Mouse (Mus musculus) intestine, embryonic 14.5 days (tissue): ENCODE measurements around the gene Hscb. TPM values are rescaled to one million over a fixed set of nuclear protein-coding genes. Genes with fewer than 3 reads are reported as not detected.
"Not testable (repeated sequence)": the region's sequence is repeated elsewhere in the genome, so short reads cannot be mapped to it uniquely, and the experiment has no call there.

ENCODE experiments used
- ATAC-seq: fragments of 200-750 bp; cut with Nextera tagmentation; replicated peaks from 2 replicates; pipeline ENCODE4 v1.8.0; 2017; ENCODE audit warnings: low read depth, moderate number of reproducible peaks, moderate TSS enrichment, moderate library complexity; ENCODE audit not compliant: low FRiP score, low TSS enrichment
- DNase-seq: peaks from one replicate; pipeline ENCODE4 v3.0.0-alpha.2; 2018; ENCODE audit warnings: low spot score
- H3K27ac ChIP-seq: fragments of 300-500 bp; sonication (generic); 2 replicates; pipeline ENCODE4 v1.5.1; 2014; ENCODE audit warnings: low read depth, mild to moderate bottlenecking, control low read depth
- H3K27me3 ChIP-seq: fragments of 300-500 bp; sonication (generic); replicated peaks from 2 replicates; pipeline ENCODE4 v1.6.1; 2014; ENCODE audit warnings: low read length, control low read depth; ENCODE audit not compliant: control insufficient read depth, insufficient read depth
- H3K36me3 ChIP-seq: fragments of 300-500 bp; sonication (generic); 2 replicates; pipeline ENCODE4 v1.6.1; 2014; ENCODE audit warnings: low read length, control low read depth; ENCODE audit not compliant: control insufficient read depth, insufficient read depth
- H3K4me1 ChIP-seq: fragments of 300-500 bp; sonication (generic); replicated peaks from 2 replicates; pipeline ENCODE4 v1.6.1; 2014; ENCODE audit warnings: low read length, control low read depth, mixed read lengths; ENCODE audit not compliant: control insufficient read depth, insufficient read depth
- H3K4me2 ChIP-seq: fragments of 300-500 bp; sonication (generic); 2 replicates; pipeline ENCODE4 v1.6.1; 2014; ENCODE audit warnings: low read length
- H3K4me3 ChIP-seq: fragments of 300-500 bp; sonication (generic); 2 replicates; pipeline ENCODE4 v1.5.1; 2014; ENCODE audit warnings: low read depth, low read length, control low read depth, mixed read lengths
- H3K9ac ChIP-seq: fragments of 300-500 bp; sonication (generic); 2 replicates; pipeline ENCODE4 v1.6.1; 2014; ENCODE audit warnings: mild to moderate bottlenecking, low read length
- H3K9me3 ChIP-seq: fragments of 300-500 bp; sonication (generic); 2 replicates; pipeline ENCODE4 v1.6.1; 2016; ENCODE audit warnings: low read length, control low read depth; ENCODE audit not compliant: control insufficient read depth
- WGBS: fragments of 180-500 bp; shearing (Covaris S2); extraction: QIAGEN DNeasy Blood & Tissue Kit; methylation state at CpG from one replicate; pipeline ENCODE4 v1.1.7; 2014; 5-methylcytosine and 5-hydroxymethylcytosine counted together
- polyA plus RNA-seq: library from polyadenylated mRNA; unstranded; fragments of >200 nt; fragmentation: Nextera tagmentation; extraction: Ambion mirVana; gene quantifications from 2 replicates; pipeline ENCODE4 v1.2.1, GENCODE M21; 2014

Gene Hscb
- polyA plus RNA-seq: 28.7 and 29.3 TPM in 2 replicates

DNA sequence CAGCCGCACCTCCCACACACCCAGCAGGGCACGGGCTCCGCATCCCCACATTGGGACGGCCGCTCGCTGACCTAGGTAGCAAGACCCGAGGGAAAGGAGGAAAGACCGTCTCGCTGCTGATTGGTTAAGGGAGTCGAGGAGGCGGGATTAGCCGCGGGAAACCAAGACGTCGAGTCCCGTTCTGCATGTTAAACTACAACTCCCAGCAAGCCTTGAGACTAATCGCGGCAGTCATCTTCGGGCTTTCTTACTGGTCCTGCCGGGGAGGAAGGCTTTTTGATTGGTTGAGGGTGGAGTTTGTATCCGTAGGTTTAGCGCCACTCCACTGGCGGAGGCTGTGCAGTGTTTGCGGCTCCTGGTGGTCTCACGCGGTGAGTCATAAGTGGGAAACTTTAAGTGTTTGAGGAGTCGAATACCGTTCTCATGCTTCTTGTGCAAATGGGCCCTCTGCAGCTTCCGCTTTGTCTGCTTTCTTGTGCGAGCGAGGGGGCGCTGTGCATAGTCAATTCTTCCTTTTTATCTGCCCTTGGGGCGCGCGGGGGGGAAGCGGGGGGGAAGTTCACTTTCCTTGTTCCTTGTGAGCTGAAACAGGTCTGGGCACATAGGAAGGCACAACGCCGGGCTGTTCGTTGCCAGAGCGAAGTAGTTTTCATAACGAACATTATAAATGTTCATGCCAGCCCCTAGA lies at the start of gene Hscb, which contains the start of gene Chek2:
Hscb (minus strand) TSS at position 100 of the 688 bp plus-strand sequence.
Chek2 (plus strand) TSS at position 302 of the 688 bp plus-strand sequence.
- peak; percentile 95 for DNase-seq
- Histone ChIP-seq H3K27ac (peak within 1 kb of the TSS; percentile 83), H3K9me3 (no peaks in the 10 kb centered on the region), H3K9ac (peak within 1 kb of the TSS; percentile 73), H3K4me3 (peak within 1 kb of the TSS; percentile 62), H3K36me3 (peaks cover 17% of the 10 kb centered on the region), H3K27me3 (no peaks in the 10 kb centered on the region), H3K4me1 (peaks cover 11% of the 10 kb centered on the region), H3K4me2 (peak within 1 kb of the TSS; percentile 79)
- peak; percentile 99 for ATAC-seq
- WGBS: under 1% methylated on average over 41 of the region's 41 CpGs

DNA sequence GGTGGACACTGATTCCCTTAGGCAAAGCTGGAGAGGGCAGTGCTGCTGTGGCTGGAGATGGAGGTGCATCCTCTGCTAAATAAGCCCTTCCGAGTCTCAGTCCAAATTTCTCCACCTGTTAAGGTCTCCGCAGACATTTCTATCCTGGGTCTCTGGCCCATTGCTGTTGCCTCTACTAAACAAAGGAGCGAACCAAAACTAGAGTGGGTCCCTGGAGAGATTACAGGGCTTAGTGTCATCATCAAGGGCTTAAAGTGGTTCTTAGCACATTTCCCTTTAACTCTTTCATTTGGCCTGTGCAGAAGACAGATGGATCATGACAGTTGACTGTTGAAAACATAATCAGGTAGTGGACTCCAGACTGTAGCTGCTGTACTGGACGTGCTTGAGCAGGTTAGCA lies 49.0 kb upstream of the Hscb start:
- ATAC-seq (no peak), DNase-seq (no peak)
- H3K27me3 ChIP-seq: no peaks in the 10 kb centered on the region
- H3K36me3 ChIP-seq: peaks cover 19% of the 10 kb centered on the region
- 87% methylated on average over 4 of the region's 4 CpGs for WGBS
- H3K4me3 ChIP-seq: no peak overlapping the region
- no peaks in the 10 kb centered on the region for H3K4me1 ChIP-seq
- H3K9me3 ChIP-seq: no peaks in the 10 kb centered on the region
- H3K9ac ChIP-seq: no peak overlapping the region
- no peak overlapping the region for H3K27ac ChIP-seq
- no peak overlapping the region for H3K4me2 ChIP-seq

DNA sequence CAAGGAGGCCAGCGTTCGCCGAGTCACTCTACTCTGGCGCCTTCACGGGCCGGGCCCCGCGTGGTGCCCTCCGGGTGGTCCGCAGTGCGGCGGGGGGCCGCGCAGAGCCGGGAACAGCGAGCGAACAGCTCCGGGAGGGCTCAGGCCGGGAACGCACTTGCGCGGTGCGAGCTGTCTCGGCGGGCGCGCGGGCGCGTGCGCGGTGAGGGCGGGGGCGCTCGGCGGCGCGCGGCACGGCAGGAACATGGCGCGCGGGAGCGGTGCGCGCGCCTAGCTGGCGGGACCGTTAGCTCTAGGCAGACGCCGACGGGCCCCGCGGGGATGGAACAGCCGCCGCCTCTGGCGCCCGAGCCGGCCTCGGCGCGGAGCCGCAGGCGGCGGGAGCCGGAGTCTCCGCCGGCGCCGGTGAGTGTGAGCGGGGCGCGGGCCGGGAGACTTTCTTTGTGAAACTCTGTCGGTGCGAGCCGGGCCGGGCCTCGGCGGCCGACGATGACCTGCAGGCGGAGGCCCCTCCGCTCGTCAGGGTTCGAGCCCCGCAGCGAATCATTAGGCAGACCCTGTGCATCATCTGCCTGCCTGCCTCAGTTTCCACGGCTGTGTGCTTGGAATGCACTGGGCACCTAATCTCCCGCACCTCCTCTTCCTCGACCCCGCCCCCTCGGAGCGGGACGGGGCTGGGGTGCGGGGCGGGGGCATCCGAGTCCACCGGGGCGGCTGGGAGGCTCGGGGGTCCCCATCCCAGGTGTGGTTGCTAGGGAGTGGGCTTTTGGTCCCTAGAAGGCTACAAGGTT lies 40.2 kb upstream of the Hscb start, which contains the start of gene Ttc28:
Ttc28 (plus strand) TSS at position 220 of the 791 bp plus-strand sequence.
- no peaks in the 10 kb centered on the region for H3K27me3 ChIP-seq
- H3K4me1 ChIP-seq: peaks cover 6% of the 10 kb centered on the region; the same call in 1 of the 2 replicates
- WGBS: under 1% methylated on average over 85 of the region's 101 CpGs
- H3K27ac ChIP-seq: peak within 1 kb of the TSS; percentile 77
- no peaks in the 10 kb centered on the region; the same call in 1 of the 2 replicates for H3K36me3 ChIP-seq
- peak within 1 kb of the TSS; percentile 74 for H3K4me3 ChIP-seq
- H3K9me3 ChIP-seq: no peaks in the 10 kb centered on the region
- H3K4me2 ChIP-seq: peak within 1 kb of the TSS; percentile 89
- ATAC-seq: peak; percentile 91
- peak within 1 kb of the TSS; percentile 90 for H3K9ac ChIP-seq
- DNase-seq: peak; percentile 94

DNA sequence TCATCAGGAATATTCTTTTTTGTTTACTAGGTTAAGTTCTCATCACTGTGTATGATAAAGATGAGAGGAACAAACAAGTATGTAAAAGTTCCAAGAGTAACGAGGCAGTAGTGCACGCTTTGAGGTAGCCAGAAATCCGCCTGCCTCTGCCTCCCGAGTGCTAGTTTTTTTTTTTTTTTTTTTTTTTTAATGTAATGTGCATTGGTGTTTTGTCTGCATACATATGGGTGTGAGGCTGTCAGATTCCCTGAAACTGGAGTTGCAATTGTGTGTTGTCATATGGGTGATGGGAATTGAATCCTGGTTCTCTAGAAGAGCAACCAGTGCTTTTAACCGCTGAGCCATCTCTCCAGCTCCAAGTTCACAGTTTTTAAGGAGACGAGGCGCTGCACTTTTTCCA lies 39.5 kb upstream of the Hscb start:
- no peak for DNase-seq
- Histone ChIP-seq H3K9me3 (no peaks in the 10 kb centered on the region), H3K36me3 (no peaks in the 10 kb centered on the region), H3K9ac (peak overlapping the region; percentile 90), H3K4me2 (peak overlapping the region; percentile 89), H3K4me3 (peak overlapping the region; percentile 74), H3K27ac (peak overlapping the region; percentile 77), H3K27me3 (no peaks in the 10 kb centered on the region), H3K4me1 (peaks cover 6% of the 10 kb centered on the region; the same call in 1 of the 2 replicates)
- 64% methylated on average over 7 of the region's 7 CpGs for WGBS
- ATAC-seq: no peak

DNA sequence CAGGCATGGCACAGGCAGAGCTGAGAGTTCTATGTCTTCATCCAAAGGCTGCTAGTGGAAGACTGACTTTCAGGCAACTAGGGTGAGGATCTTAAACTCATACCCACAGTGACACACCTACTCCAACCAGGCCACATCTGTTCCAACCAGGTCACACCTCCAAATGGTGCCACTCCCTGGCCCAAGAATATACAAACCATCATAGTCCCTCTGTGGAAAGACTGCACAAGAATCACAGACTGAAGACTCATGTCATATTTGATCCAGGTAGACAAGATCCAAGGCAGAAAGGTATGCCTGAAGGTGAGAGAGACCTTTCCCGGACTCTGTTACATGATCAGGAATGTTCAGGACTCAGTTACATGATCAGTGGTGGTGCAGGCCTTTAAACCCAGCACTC lies 38.9 kb upstream of the Hscb start:
- H3K36me3 ChIP-seq, H3K27me3 ChIP-seq, H3K27ac ChIP-seq, H3K4me1 ChIP-seq, ATAC-seq, H3K9me3 ChIP-seq, H3K4me3 ChIP-seq, H3K9ac ChIP-seq, DNase-seq, H3K4me2 ChIP-seq: not testable (repeated sequence)
- WGBS: 92% methylated on average over 1 of the region's 1 CpGs

DNA sequence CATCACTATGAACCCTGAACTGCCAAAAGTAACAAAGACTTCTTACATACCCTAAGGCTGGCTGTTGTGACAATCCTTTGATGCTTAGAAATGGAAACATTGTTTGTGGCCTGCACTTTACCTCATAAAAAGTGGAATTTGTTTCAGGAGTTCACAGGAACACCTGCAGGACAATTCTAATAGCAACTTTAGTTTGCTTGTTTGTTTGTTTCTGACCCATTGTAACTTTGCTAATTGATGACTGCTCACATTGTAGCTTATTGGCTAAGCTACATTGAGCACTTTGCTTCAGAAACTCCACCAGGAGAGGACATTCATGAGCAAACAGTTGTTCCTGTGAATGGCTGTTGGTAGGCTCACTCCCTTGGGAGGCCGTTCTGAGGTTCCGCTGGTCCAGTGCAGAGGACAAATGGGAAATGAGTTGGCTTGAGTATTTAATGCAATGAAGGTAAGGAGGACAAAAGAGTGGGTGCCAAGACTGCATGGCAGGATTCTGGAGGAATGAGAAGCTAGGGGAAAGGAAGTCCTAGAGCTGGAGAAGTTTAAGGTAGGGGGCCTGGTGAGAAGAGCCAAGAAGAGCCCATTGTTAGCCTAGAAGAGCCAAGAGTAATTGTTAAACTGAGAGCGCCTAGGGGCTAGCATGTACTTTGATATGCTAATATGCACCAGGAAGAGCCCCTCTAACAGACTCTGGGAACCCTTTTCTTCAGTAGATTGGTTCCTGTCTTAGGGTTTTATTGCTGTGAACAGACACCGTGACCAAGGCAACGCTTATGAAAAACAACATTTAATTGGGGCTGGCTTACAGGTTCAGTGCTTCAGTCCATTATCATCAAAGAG lies 38.3 kb upstream of the Hscb start:
- H3K9me3 ChIP-seq: no peaks in the 10 kb centered on the region
- 86% methylated on average over 5 of the region's 5 CpGs for WGBS

DNA sequence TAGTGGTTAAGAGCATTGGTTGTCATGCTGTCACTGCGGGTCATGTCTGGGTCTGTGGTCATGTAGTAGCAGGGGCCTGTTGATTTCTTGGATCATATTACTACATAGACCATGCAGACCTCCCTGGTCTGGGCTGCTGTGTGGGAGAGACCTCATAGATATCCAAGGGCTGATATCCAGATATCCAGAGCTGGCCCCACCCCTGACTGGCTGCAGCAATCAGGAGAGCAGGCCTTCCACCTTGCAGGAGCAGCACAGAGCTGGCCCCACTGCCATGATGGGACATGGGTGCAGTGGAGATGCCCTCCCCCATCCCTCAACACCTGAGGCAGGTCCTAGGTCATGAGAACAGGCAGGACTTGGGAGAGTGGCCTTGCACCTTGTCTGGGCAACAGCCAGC lies 35.7 kb upstream of the Hscb start:
- Histone ChIP-seq H3K4me2 (no peak overlapping the region), H3K27ac (no peak overlapping the region), H3K4me3 (no peak overlapping the region), H3K9me3 (no peaks in the 10 kb centered on the region), H3K4me1 (0 out of 2 replicates have a peak, but pooled peaks cover under 1% of the 10 kb centered on the region), H3K27me3 (no peaks in the 10 kb centered on the region), H3K9ac (no peak overlapping the region), H3K36me3 (peaks cover 26% of the 10 kb centered on the region)
- ATAC-seq: no peak
- DNase-seq: no peak
- whole genome bisulfite sequencing: 96% methylated on average over 1 of the region's 1 CpGs

More for the DNA sequence above, 38.3 kb upstream of the Hscb start:
- no peak for ATAC-seq
- Histone ChIP-seq H3K4me2 (no peak overlapping the region), H3K4me3 (no peak overlapping the region), H3K27ac (no peak overlapping the region), H3K9ac (no peak overlapping the region), H3K4me1 (peaks cover 6% of the 10 kb centered on the region; the same call in 1 of the 2 replicates), H3K36me3 (peaks cover 11% of the 10 kb centered on the region), H3K27me3 (no peaks in the 10 kb centered on the region)
- no peak for DNase-seq

DNA sequence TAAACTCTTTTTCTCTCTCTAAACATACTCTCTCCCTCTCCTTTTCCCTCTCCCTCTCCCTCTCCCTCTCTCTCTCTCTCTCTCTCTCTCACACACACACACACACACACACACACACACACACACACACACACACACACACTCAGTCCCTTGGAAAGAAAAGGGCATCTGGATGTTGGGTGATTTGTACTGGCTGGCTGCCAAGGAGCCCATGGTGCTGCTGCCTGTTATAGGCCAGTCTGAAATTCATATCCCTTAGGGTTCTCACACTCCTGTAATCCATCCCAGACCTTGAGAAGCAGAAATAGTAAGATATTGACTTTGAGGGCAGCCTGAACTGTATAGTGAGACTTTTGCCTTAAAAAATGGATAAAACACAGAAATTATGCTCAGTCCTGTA lies 35.1 kb upstream of the Hscb start:
- DNase-seq (no peak), ATAC-seq (no peak)
- Histone ChIP-seq H3K4me2 (no peak overlapping the region), H3K27me3 (no peaks in the 10 kb centered on the region), H3K36me3 (peaks cover 26% of the 10 kb centered on the region), H3K9me3 (no peaks in the 10 kb centered on the region), H3K27ac (no peak overlapping the region), H3K4me3 (no peak overlapping the region), H3K9ac (no peak overlapping the region), H3K4me1 (no peaks in the 10 kb centered on the region)
